Comparison of ENCODE assay signal across 26 mouse cellular contexts in the genomic region with DNA sequence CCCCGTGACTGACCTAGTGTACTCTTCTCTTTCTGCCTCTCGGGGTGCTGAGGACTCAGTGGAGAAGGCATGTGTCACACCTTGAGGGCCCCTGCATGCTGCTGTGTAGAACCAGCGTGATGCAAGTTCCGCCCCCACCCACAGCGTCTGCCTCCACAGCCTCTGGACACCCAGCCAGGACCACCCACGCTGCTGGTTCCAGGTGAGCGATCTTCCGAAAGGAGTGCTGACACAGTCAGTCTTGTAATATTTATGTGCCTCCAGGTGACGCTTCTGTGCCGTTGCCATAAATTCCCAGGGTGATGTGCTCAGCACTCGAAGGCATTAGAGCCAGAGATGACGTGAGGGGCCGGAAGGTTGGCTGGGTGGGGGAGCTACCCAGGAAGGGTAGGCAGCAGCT.
DNase-seq lines count a peak whose midpoint lies in the region; ATAC-seq lines count a peak whose summit lies in the region.
"Had no signal": no experiment of that assay in that cellular context is flagged by ENCODE, and none has a peak within 500 bp of the region (broad histone marks: within the 10 kb centered on the region; RNA-seq: fewer than 3 reads in every experiment).

No protein-coding gene starts in this region.

- 61% methylated on average over 13 of the region's 13 CpGs for WGBS in limb, embryonic 12.5 days
- 79% methylated on average over 13 of the region's 13 CpGs for WGBS in limb, embryonic 10.5 days

- H3K27ac ChIP-seq in limb, embryonic 12.5 days: 0 out of 2 replicates have a peak overlapping the region, but pooled peaks have one; percentile 7
- H3K27ac ChIP-seq in limb, embryonic 10.5 days: no peak overlapping the region
- H3K27ac ChIP-seq: embryonic facial prominence, embryonic 12.5 days; heart, embryonic 10.5 days; heart, embryonic 15.5 days; limb, embryonic 13.5 days; stomach, embryonic 15.5 days had no signal

- H3K9me3 ChIP-seq in limb, embryonic 12.5 days: no peaks in the 10 kb centered on the region
- H3K9me3 ChIP-seq in limb, embryonic 10.5 days (replicated peaks): no peaks in the 10 kb centered on the region
- H3K9me3 ChIP-seq: embryonic facial prominence, embryonic 12.5 days; G1E; heart, embryonic 10.5 days; heart, embryonic 15.5 days; limb, embryonic 13.5 days; stomach, embryonic 15.5 days had no signal

- H3K27me3 ChIP-seq in limb, embryonic 12.5 days: no peaks in the 10 kb centered on the region
- no peaks in the 10 kb centered on the region for H3K27me3 ChIP-seq in limb, embryonic 10.5 days (ENCODE audit: low read depth, poor library complexity, severe bottlenecking)
- H3K27me3 ChIP-seq: embryonic facial prominence, embryonic 12.5 days; heart, embryonic 15.5 days; limb, embryonic 13.5 days; stomach, embryonic 15.5 days had no signal

- H3K4me2 ChIP-seq in limb, embryonic 12.5 days: no peak overlapping the region
- H3K4me2 ChIP-seq: embryonic facial prominence, embryonic 12.5 days; heart, embryonic 15.5 days; limb, embryonic 13.5 days; liver, embryonic 11.5 days; midbrain, embryonic 11.5 days; stomach, embryonic 15.5 days had no signal

- no peak for DNase-seq in limb, embryonic 10.5 days (ENCODE audit: low spot score)
- DNase-seq in kidney, adult 9 months: peak; percentile 45
- DNase-seq in kidney, postnatal 10 days: peak; percentile 62
- DNase-seq in adrenal gland, postnatal 36 days: no peak
- no peak for DNase-seq in cerebellum, postnatal 36 days
- no peak for DNase-seq in ovary, adult 18-20 months (ENCODE audit: low spot score)
- DNase-seq: adrenal gland, adult 8-10 months; cerebellum, adult 11 months; cerebellum, adult 9-10 months; embryo, embryonic 11 days; gastrocnemius, postnatal 14 days; layer of hippocampus, adult 9-11 months; lung, postnatal 36 days; thymus, adult 18-20 months; thymus, postnatal 25 days had no signal

- H3K9ac ChIP-seq in limb, embryonic 12.5 days (replicated peaks): no peak overlapping the region
- H3K9ac ChIP-seq: embryonic facial prominence, embryonic 12.5 days; heart, embryonic 15.5 days; limb, embryonic 13.5 days; stomach, embryonic 15.5 days had no signal

- no peak overlapping the region for H3K4me3 ChIP-seq in limb, embryonic 12.5 days (replicated peaks)
- H3K4me3 ChIP-seq in limb, embryonic 10.5 days: no peak overlapping the region
- H3K4me3 ChIP-seq: embryonic facial prominence, embryonic 12.5 days; heart, embryonic 10.5 days; heart, embryonic 15.5 days; limb, embryonic 13.5 days; stomach, embryonic 15.5 days had no signal

- no peak for ATAC-seq in limb, embryonic 12.5 days (ENCODE audit: insufficient number of reproducible peaks, insufficient read depth, low FRiP score, low TSS enrichment, low read depth)
- ATAC-seq: hindbrain, embryonic 16.5 days; midbrain, embryonic 16.5 days had no signal

- peaks cover 60% of the 10 kb centered on the region for H3K36me3 ChIP-seq in limb, embryonic 12.5 days
- H3K36me3 ChIP-seq in limb, embryonic 10.5 days: peaks cover 26% of the 10 kb centered on the region

- no peaks in the 10 kb centered on the region; the same call in 1 of the 2 replicates for H3K4me1 ChIP-seq in limb, embryonic 12.5 days (replicated peaks)
- H3K4me1 ChIP-seq in limb, embryonic 10.5 days: 0 out of 2 replicates have a peak, but pooled peaks cover 2% of the 10 kb centered on the region
- H3K4me1 ChIP-seq: embryonic facial prominence, embryonic 12.5 days; heart, embryonic 10.5 days; heart, embryonic 15.5 days; limb, embryonic 13.5 days; stomach, embryonic 15.5 days had no signal

Comparison
In these comparisons a context has a peak if more than half of its experiments do, and no peak if none do; other contexts are left out.
1. DNase-seq: peak in kidney, adult 9 months (single experiment) and kidney, postnatal 10 days (single experiment); none in limb, embryonic 10.5 days (single experiment), adrenal gland, postnatal 36 days (0 of 2), cerebellum, postnatal 36 days (0 of 2) and ovary, adult 18-20 months (single experiment).